Mouse (Mus musculus) cerebellum, postnatal 10 days (tissue): ENCODE measurements around the gene Hist2h4.
A peak's percentile ranks its signal among the peaks of the same experiment; 100 is the strongest.
"Not testable (repeated sequence)": the region's sequence is repeated elsewhere in the genome, so short reads cannot be mapped to it uniquely, and the experiment has no call there.

Experiments used
- DNase-seq, 2 experiments: peaks; one replicate each; pipeline ENCODE4 v3.0.0; 2021; ENCODE audit warnings: mixed read lengths in 2 of 2

Hist2h4 gene

GRCm38 (mm10) chr3:96220765-96221639, 42.1 kb downstream of the Hist2h4 start, which contains the start of the genes Hist2h2ac and Hist2h2be:
TSS of gene Hist2h2ac (minus strand) at chr3:96220880.
TSS of gene Hist2h2be (plus strand) at chr3:96221119.
- DNase-seq = peak; percentile 84 to 85

- not testable (repeated sequence) for DNase-seq
Observed at GRCm38 (mm10) chr3:96220131-96220764, 42.9 kb downstream of the Hist2h4 start.

- peak; percentile 75 to 77 for DNase-seq
Observed at GRCm38 (mm10) chr3:96219661-96220130, 43.4 kb downstream of the Hist2h4 start, which contains the start of the genes Bola1 and Hist2h2ab. TSS of gene Bola1 (minus strand) at chr3:96219709. TSS of gene Hist2h2ab (plus strand) at chr3:96219865.

GRCm38 (mm10) chr3:96219191-96219641, 43.9 kb downstream of the Hist2h4 start:
- peak; percentile 37 to 62 for DNase-seq
